In the genomic region with DNA sequence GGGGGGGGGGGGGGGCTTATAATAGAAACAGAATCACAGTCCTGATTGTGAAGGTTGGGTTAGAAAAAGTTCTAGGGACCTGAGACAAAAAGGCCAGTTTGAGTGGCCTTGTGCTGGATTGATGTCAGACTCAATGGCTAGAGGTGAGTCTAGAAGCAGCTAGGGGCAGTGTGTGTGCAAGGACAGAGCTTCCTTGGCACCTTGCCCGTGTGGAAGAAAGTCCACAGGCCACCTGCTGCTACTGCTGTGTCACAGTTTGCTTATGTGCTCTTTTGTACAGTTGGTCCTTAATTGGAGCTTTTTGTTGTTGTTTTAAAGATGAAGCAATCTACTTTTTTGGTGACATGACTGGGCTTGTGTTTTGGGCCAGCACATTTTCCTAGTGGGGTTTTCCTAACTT, we compare ENCODE assay signal across 12 mouse cellular contexts. TPM values are rescaled to one million over a fixed set of nuclear protein-coding genes. Genes with fewer than 3 reads are reported as not detected.
DNase-seq lines count a peak whose midpoint lies in the region; ATAC-seq and TF ChIP-seq lines count a peak whose summit lies in the region.
"Had no signal": no experiment of that assay in that cellular context is flagged by ENCODE, and none has a peak within 500 bp of the region (broad histone marks: within the 10 kb centered on the region; RNA-seq: fewer than 3 reads in every experiment).

No protein-coding gene starts in this region.

- H3K27ac ChIP-seq in kidney, postnatal 0 days: no peak overlapping the region
- H3K27ac ChIP-seq: embryonic facial prominence, embryonic 10.5 days; stomach, embryonic 15.5 days had no signal

- no peak overlapping the region for H3K4me3 ChIP-seq in kidney, postnatal 0 days (replicated peaks; ENCODE audit: low read depth, low read length)
- H3K4me3 ChIP-seq: embryonic facial prominence, embryonic 10.5 days; stomach, embryonic 15.5 days had no signal

- intact Hi-C loops in heart, postnatal 10 days (cut with DNase I): no loop called here
- intact Hi-C loops in heart, postnatal 36 days (cut with DNase I): no loop called here

- H3K4me2 ChIP-seq in kidney, postnatal 0 days (ENCODE audit: low read length): no peak overlapping the region
- H3K4me2 ChIP-seq: stomach, embryonic 15.5 days had no signal

- H3K9me3 ChIP-seq in kidney, postnatal 0 days (replicated peaks; ENCODE audit: low read length): no peaks in the 10 kb centered on the region
- H3K9me3 ChIP-seq: embryonic facial prominence, embryonic 10.5 days; stomach, embryonic 15.5 days had no signal

- DNase-seq in adrenal gland, adult 2 months: peak; percentile 29
- DNase-seq in adrenal gland, postnatal 4 days (ENCODE audit: low spot score in 2 of 2): no peak
- peak; percentile 24 to 37 for DNase-seq in heart, postnatal 10 days
- DNase-seq in heart, postnatal 36 days: no peak
- DNase-seq in 416B (ENCODE audit: low read depth): peak; percentile 73
- peak; percentile 6 for DNase-seq in kidney, postnatal 0 days (ENCODE audit: low spot score)
- no peak for DNase-seq in T-cell, adult 2 months (ENCODE audit: low spot score)
- no peak for DNase-seq in frontal cortex, postnatal 25 days (ENCODE audit: low spot score in 2 of 2)
- DNase-seq: lung, postnatal 36 days; right cerebral cortex, adult 18-20 months had no signal

- H3K36me3 ChIP-seq in kidney, postnatal 0 days (ENCODE audit: insufficient read depth, low read length): peaks cover 47% of the 10 kb centered on the region

- H3K9ac ChIP-seq in kidney, postnatal 0 days (ENCODE audit: low read depth, low read length): no peak overlapping the region
- H3K9ac ChIP-seq: stomach, embryonic 15.5 days had no signal

- peak; percentile 14; the same call in 1 of the 2 replicates for TF ChIP-seq CTCF in kidney, postnatal 0 days (IDR thresholded peaks at IDR 0.05; ENCODE audit: low read depth)

- H3K4me1 ChIP-seq in kidney, postnatal 0 days (replicated peaks; ENCODE audit: insufficient read depth, low read length): no peaks in the 10 kb centered on the region
- H3K4me1 ChIP-seq: embryonic facial prominence, embryonic 10.5 days; stomach, embryonic 15.5 days had no signal

- ATAC-seq in kidney, postnatal 0 days (replicated peaks; ENCODE audit: low FRiP score, low read depth): peak; percentile 59; the same call in 1 of the 2 replicates

- WGBS in kidney, postnatal 0 days: 55% methylated on average over 1 of the region's 1 CpGs

- H3K27me3 ChIP-seq in kidney, postnatal 0 days (ENCODE audit: insufficient read depth, low read length): no peaks in the 10 kb centered on the region
- H3K27me3 ChIP-seq: stomach, embryonic 15.5 days had no signal

RNA-seq across cellular contexts. Expression of a gene that starts 33.9 kb away (rescaled TPM):
- 10 to 100 TPM; 19.8 to 21.8 TPM for total RNA-seq in adrenal gland, adult 2 months (2021)
- polyA plus RNA-seq in adrenal gland, adult 2 months (2012; rRNA removed): 6.7 and 8.5 TPM in 2 replicates
- total RNA-seq in adrenal gland, postnatal 4 days (2021): 10 to 100 TPM; 19.2 to 23.6 TPM
- 10 to 100 TPM; 10.8 to 11.5 TPM for total RNA-seq in heart, postnatal 10 days (2021)
- 10 to 100 TPM; 11.4 to 11.9 TPM for total RNA-seq in heart, postnatal 36 days (2021)
- polyA plus RNA-seq in kidney, postnatal 0 days (2015; fragmentation: Nextera tagmentation; extraction: Ambion mirVana): 18.4 and 19.9 TPM in 2 replicates

RNA-seq across cellular contexts. Expression of a gene that starts 53.3 kb away (rescaled TPM):
- 1 to 10 TPM; 4.2 to 4.6 TPM for total RNA-seq in adrenal gland, adult 2 months (2021)
- polyA plus RNA-seq in adrenal gland, adult 2 months (2012; rRNA removed): 9.8 and 12.6 TPM in 2 replicates
- 10 to 100 TPM in 1 of 2 experiments, 1 to 10 TPM in 1; 6.6 to 15.7 TPM for total RNA-seq in adrenal gland, postnatal 4 days (2021)
- 1 to 10 TPM; 8.4 to 8.5 TPM for total RNA-seq in heart, postnatal 10 days (2021)
- 1 to 10 TPM; 6.2 to 7.0 TPM for total RNA-seq in heart, postnatal 36 days (2021)
- polyA plus RNA-seq in kidney, postnatal 0 days (2015; fragmentation: Nextera tagmentation; extraction: Ambion mirVana): 21.4 and 22.3 TPM in 2 replicates

Comparison
In these comparisons a context has a peak if more than half of its experiments do, and no peak if none do; other contexts are left out.
1. DNase-seq: peak in adrenal gland, adult 2 months (single experiment), heart, postnatal 10 days (2 of 2), 416B (single experiment) and kidney, postnatal 0 days (single experiment); none in adrenal gland, postnatal 4 days (0 of 2), heart, postnatal 36 days (0 of 2), T-cell, adult 2 months (single experiment) and frontal cortex, postnatal 25 days (0 of 2).